Mouse (Mus musculus): ENCODE data around the gene Tnrc6c. TPM values are rescaled to one million over a fixed set of nuclear protein-coding genes. Genes with fewer than 3 reads are reported as not detected.

Gene Tnrc6c
- polyA plus RNA-seq, 1 experiment = 14.9 TPM

- 24% methylated on average over 22 of the region's 22 CpGs for WGBS
- peak overlapping the region; percentile 35 for H3K4me3 ChIP-seq (ENCODE audit: insufficient read depth, low read depth, low read length)
- H3K27ac ChIP-seq (ENCODE audit: insufficient read depth, low read depth, low read length) = no peak overlapping the region
- H3K4me1 ChIP-seq (ENCODE audit: control insufficient read depth, insufficient read depth, low read length) = peaks cover 3% of the 10 kb centered on the region; the same call in 1 of the 2 replicates
- peak; percentile 92 for DNase-seq
- H3K36me3 ChIP-seq (ENCODE audit: control insufficient read depth, insufficient read depth, low read length) = no peaks in the 10 kb centered on the region
- TF ChIP-seq CTCF (conservative IDR thresholded peaks at IDR 0.05; ENCODE audit: insufficient read depth, insufficient read length, low read depth, low read length) (0 out of 2 replicates have a peak, but pooled peaks have one; percentile 3), POLR2A (IDR thresholded peaks at IDR 0.05; ENCODE audit: low read depth, low read length) (no peak)
- no peaks in the 10 kb centered on the region for H3K27me3 ChIP-seq (replicated peaks; ENCODE audit: control insufficient read depth, insufficient read depth, low read length)
Observed at GRCm38 (mm10) chr11:117792281-117792888, 138.3 kb downstream of the Tnrc6c start.

- 83% methylated on average over 4 of the region's 4 CpGs for WGBS
- no peak for DNase-seq
- H3K36me3 ChIP-seq (ENCODE audit: control insufficient read depth, insufficient read depth, low read length) = no peaks in the 10 kb centered on the region
- H3K27me3 ChIP-seq (replicated peaks; ENCODE audit: control insufficient read depth, insufficient read depth, low read length) = no peaks in the 10 kb centered on the region
- H3K4me1 ChIP-seq (ENCODE audit: control insufficient read depth, insufficient read depth, low read length) = peaks cover 3% of the 10 kb centered on the region; the same call in 1 of the 2 replicates
- TF ChIP-seq POLR2A (IDR thresholded peaks at IDR 0.05; ENCODE audit: low read depth, low read length) (no peak), CTCF (conservative IDR thresholded peaks at IDR 0.05; ENCODE audit: insufficient read depth, insufficient read length, low read depth, low read length) (no peak)
- H3K27ac ChIP-seq (ENCODE audit: insufficient read depth, low read depth, low read length) = no peak overlapping the region
- no peak overlapping the region for H3K4me3 ChIP-seq (ENCODE audit: insufficient read depth, low read depth, low read length)
Observed at GRCm38 (mm10) chr11:117794035-117794551, 140.0 kb downstream of the Tnrc6c start.

- DNase-seq = no peak
- Histone ChIP-seq H3K4me3 (ENCODE audit: insufficient read depth, low read depth, low read length) (no peak overlapping the region), H3K36me3 (ENCODE audit: control insufficient read depth, insufficient read depth, low read length) (no peaks in the 10 kb centered on the region), H3K27ac (ENCODE audit: insufficient read depth, low read depth, low read length) (no peak overlapping the region), H3K4me1 (ENCODE audit: control insufficient read depth, insufficient read depth, low read length) (peaks cover 3% of the 10 kb centered on the region; the same call in 1 of the 2 replicates), H3K27me3 (replicated peaks; ENCODE audit: control insufficient read depth, insufficient read depth, low read length) (no peaks in the 10 kb centered on the region)
- WGBS = 72% methylated on average over 5 of the region's 5 CpGs
- no peak for TF ChIP-seq CTCF (conservative IDR thresholded peaks at IDR 0.05; ENCODE audit: insufficient read depth, insufficient read length, low read depth, low read length)
- no peak for TF ChIP-seq POLR2A (IDR thresholded peaks at IDR 0.05; ENCODE audit: low read depth, low read length)
Observed at GRCm38 (mm10) chr11:117796954-117797353, 142.9 kb downstream of the Tnrc6c start.

- Histone ChIP-seq H3K27ac (ENCODE audit: insufficient read depth, low read depth, low read length) (no peak within 1 kb of the TSS), H3K4me1 (ENCODE audit: control insufficient read depth, insufficient read depth, low read length) (no peaks in the 10 kb centered on the region), H3K4me3 (ENCODE audit: insufficient read depth, low read depth, low read length) (no peak within 1 kb of the TSS), H3K36me3 (ENCODE audit: control insufficient read depth, insufficient read depth, low read length) (no peaks in the 10 kb centered on the region), H3K27me3 (replicated peaks; ENCODE audit: control insufficient read depth, insufficient read depth, low read length) (no peaks in the 10 kb centered on the region)
- 71% methylated on average over 9 of the region's 9 CpGs for WGBS
- DNase-seq = no peak
- no peak for TF ChIP-seq CTCF (conservative IDR thresholded peaks at IDR 0.05; ENCODE audit: insufficient read depth, insufficient read length, low read depth, low read length)
- TF ChIP-seq POLR2A (IDR thresholded peaks at IDR 0.05; ENCODE audit: low read depth, low read length) = no peak
Observed at GRCm38 (mm10) chr11:117797511-117798159, 143.5 kb downstream of the Tnrc6c start, which contains the start of gene 6030468B19Rik. Gene 6030468B19Rik (plus strand): TSS chr11:117797660.

- H3K4me3 ChIP-seq (ENCODE audit: insufficient read depth, low read depth, low read length) = no peak overlapping the region
- no peaks in the 10 kb centered on the region for H3K27me3 ChIP-seq (replicated peaks; ENCODE audit: control insufficient read depth, insufficient read depth, low read length)
- no peak for DNase-seq
- no peak overlapping the region for H3K27ac ChIP-seq (ENCODE audit: insufficient read depth, low read depth, low read length)
- H3K4me1 ChIP-seq (ENCODE audit: control insufficient read depth, insufficient read depth, low read length) = no peaks in the 10 kb centered on the region
- WGBS = 58% methylated on average over 2 of the region's 2 CpGs
- TF ChIP-seq POLR2A (IDR thresholded peaks at IDR 0.05; ENCODE audit: low read depth, low read length) = no peak
- TF ChIP-seq CTCF (conservative IDR thresholded peaks at IDR 0.05; ENCODE audit: insufficient read depth, insufficient read length, low read depth, low read length) = no peak
- H3K36me3 ChIP-seq (ENCODE audit: control insufficient read depth, insufficient read depth, low read length) = no peaks in the 10 kb centered on the region
Observed at GRCm38 (mm10) chr11:117798160-117798541, 144.1 kb downstream of the Tnrc6c start.

- WGBS = 75% methylated on average over 5 of the region's 5 CpGs
- Histone ChIP-seq H3K27ac (ENCODE audit: insufficient read depth, low read depth, low read length) (no peak overlapping the region), H3K4me3 (ENCODE audit: insufficient read depth, low read depth, low read length) (no peak overlapping the region), H3K36me3 (ENCODE audit: control insufficient read depth, insufficient read depth, low read length) (no peaks in the 10 kb centered on the region), H3K4me1 (ENCODE audit: control insufficient read depth, insufficient read depth, low read length) (no peaks in the 10 kb centered on the region), H3K27me3 (replicated peaks; ENCODE audit: control insufficient read depth, insufficient read depth, low read length) (no peaks in the 10 kb centered on the region)
- no peak for TF ChIP-seq CTCF (conservative IDR thresholded peaks at IDR 0.05; ENCODE audit: insufficient read depth, insufficient read length, low read depth, low read length)
- TF ChIP-seq POLR2A (IDR thresholded peaks at IDR 0.05; ENCODE audit: low read depth, low read length) = no peak
- DNase-seq = no peak
Observed at GRCm38 (mm10) chr11:117799174-117799573, 145.1 kb downstream of the Tnrc6c start.

GRCm38 (mm10) chr11:117800038-117800437 is 145.9 kb downstream of the Tnrc6c start:
- Histone ChIP-seq H3K4me3 (ENCODE audit: insufficient read depth, low read depth, low read length) (no peak overlapping the region), H3K27me3 (replicated peaks; ENCODE audit: control insufficient read depth, insufficient read depth, low read length) (no peaks in the 10 kb centered on the region), H3K4me1 (ENCODE audit: control insufficient read depth, insufficient read depth, low read length) (no peaks in the 10 kb centered on the region), H3K27ac (ENCODE audit: insufficient read depth, low read depth, low read length) (no peak overlapping the region), H3K36me3 (ENCODE audit: control insufficient read depth, insufficient read depth, low read length) (no peaks in the 10 kb centered on the region)
- DNase-seq = no peak
- no peak for TF ChIP-seq POLR2A (IDR thresholded peaks at IDR 0.05; ENCODE audit: low read depth, low read length)
- no peak for TF ChIP-seq CTCF (conservative IDR thresholded peaks at IDR 0.05; ENCODE audit: insufficient read depth, insufficient read length, low read depth, low read length)
- WGBS = 86% methylated on average over 7 of the region's 7 CpGs

Measured in kidney, adult 2 months (tissue).